Mouse (Mus musculus) small intestine, adult 2 months (tissue): ENCODE results near the gene Ccdc57.

Experiments used
- CTCF ChIP-seq: fragments of 200-500 bp; IDR thresholded peaks from 2 replicates; pipeline ENCODE4 v1.5.1; 2012; ENCODE audit warnings: low read depth, mild to moderate bottlenecking, control low read depth, inconsistent platforms, low read length, moderate library complexity, mixed read lengths; ENCODE audit not compliant: insufficient replicate concordance, insufficient read length; ENCODE audit errors: extremely low read depth
- POLR2A ChIP-seq: fragments of 200-500 bp; IDR thresholded peaks from 2 replicates; pipeline ENCODE4 v1.6.1; 2012; ENCODE audit warnings: low read depth, mild to moderate bottlenecking, control low read depth, inconsistent platforms, low read length, moderate library complexity

DNA sequence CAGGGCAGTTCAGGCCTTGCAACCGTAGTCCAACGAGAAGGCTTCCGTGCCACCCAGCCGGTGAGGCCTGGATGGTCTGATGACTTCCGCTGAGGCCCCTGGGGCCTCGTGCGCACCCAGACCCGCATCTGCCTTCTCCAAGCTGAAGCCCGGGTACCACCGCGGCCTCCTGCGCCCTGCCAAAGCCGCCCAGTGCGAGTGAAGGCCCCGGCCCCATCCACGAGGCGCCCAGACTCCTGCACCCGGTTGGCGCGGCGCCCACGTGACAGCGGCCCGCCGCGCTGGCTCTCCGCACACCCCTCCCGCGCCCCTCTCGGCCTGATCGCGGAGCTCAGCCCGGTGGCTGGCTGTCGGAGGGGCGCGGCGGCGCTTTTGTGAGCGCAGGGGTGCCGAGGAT lies 109.1 kb downstream of the Ccdc57 start:
- TF ChIP-seq POLR2A (no peak), CTCF (no peak)
